Mouse (Mus musculus): ENCODE results near the gene Tmprss11c. TPM values are rescaled to one million over a fixed set of nuclear protein-coding genes. Genes with fewer than 3 reads are reported as not detected.

Tmprss11c gene
- total RNA-seq (2023), result not detected

DNA sequence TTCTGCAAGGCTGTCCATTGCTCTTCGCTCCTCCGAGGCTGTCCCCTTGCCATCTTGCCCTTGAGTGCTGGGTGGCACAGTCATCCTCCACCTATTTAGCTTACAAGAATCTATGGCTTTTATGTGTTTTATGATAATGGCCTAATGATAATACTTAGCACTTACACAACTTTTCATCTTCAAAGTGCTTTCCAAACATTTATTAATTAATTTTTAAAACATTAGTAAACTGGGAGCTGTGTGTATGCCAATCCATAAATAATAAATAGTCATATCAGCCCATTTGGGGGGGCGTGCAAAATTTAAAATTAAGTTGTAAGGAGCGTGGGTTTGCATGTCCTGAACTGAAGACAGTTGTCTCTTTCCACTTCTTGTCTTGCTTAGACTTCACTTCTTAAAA, at the start of gene Tmprss11c:
Gene Tmprss11c (minus strand): TSS at position 101 of the 400 bp plus-strand sequence.

DNA sequence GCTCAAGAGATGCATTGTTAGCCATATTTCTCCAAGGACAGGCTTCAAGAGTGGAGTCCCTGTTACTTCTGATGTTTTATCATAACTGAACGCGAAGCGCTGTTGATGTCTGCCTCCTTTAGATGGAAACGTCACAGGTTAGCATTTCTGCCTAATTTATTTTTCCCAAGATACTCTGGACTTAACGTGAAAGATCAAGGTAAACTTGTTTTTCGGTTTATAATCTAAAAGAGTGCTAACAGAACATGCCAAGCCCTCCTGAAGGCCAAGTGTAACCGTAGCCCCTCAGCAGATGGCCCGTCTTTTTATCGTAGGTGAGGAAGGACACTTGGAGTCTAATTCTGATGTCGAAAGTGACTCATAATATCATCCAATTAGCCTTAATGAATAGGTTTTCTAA, 91.3 kb downstream of the Tmprss11c start, which contains the start of gene Gnrhr:
Gene Gnrhr (minus strand): TSS at position 101 of the 400 bp plus-strand sequence.

Other genes starting within 250 kb of the Tmprss11c start
- 26.4 TPM for gene Cenpc1, start 223.7 kb downstream of the Tmprss11c start, total RNA-seq (2023)
- 57.5 TPM for gene Stap1, start 217.6 kb downstream of the Tmprss11c start, total RNA-seq (2023)
- 15.6 TPM for gene Uba6, start 116.5 kb downstream of the Tmprss11c start, total RNA-seq (2023)
- not detected for gene Gnrhr, start 91.4 kb downstream of the Tmprss11c start, total RNA-seq (2023)
- gene Tmprss11d, start 84.1 kb upstream of the Tmprss11c start, total RNA-seq (2023), result not detected
- not detected for gene Tmprss11a, start 179.7 kb upstream of the Tmprss11c start, total RNA-seq (2023)
- not detected for gene Tmprss11g, start 229.3 kb upstream of the Tmprss11c start, total RNA-seq (2023)